In the genomic region with DNA sequence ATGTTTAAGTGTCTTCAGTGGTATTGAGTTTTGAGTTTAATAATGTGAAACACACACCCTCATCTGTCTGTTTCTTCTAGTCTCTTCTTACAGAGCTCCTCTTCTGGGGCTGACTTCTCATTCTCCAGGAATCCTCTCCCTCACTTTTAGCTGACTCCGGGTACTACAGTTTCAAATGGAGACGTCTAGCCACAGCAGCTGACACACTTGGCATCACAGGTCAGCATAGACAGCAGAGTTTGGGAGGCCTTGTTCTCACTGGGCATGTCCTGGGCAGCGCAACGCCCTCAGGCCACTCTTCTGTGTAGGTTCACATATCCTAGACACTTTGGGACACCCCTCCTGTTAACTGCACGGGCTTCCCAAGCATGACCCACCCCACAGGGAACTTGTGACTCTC, we compare ENCODE assay signal across 18 mouse cellular contexts.
"Had no signal": no experiment of that assay in that cellular context is flagged by ENCODE, and none has a peak within 500 bp of the region (broad histone marks: within the 10 kb centered on the region; RNA-seq: fewer than 3 reads in every experiment).

No protein-coding gene starts in this region.

- H3K27me3 ChIP-seq: limb, embryonic 13.5 days; liver, embryonic 12.5 days; liver, embryonic 15.5 days; lung, embryonic 15.5 days; midbrain, embryonic 13.5 days had no signal

- DNase-seq: kidney, postnatal 25 days; layer of hippocampus, adult 9-11 months; liver; lung, adult 18-20 months; lung, postnatal 10 days; thymus, adult 2 months; thymus, postnatal 14 days; thymus, postnatal 4 days had no signal

- H3K4me3 ChIP-seq: layer of hippocampus, adult 2 months; limb, embryonic 10.5 days; limb, embryonic 13.5 days; liver, embryonic 12.5 days; liver, embryonic 15.5 days; lung, embryonic 15.5 days; megakaryocyte, embryonic 14.5 days; midbrain, embryonic 10.5 days; midbrain, embryonic 13.5 days had no signal

- H3K36me3 ChIP-seq: liver, embryonic 15.5 days had no signal

- H3K4me1 ChIP-seq: liver, embryonic 12.5 days; liver, embryonic 15.5 days had no signal

- H3K27ac ChIP-seq: layer of hippocampus, adult 2 months; limb, embryonic 13.5 days; liver, embryonic 12.5 days; liver, embryonic 15.5 days; lung, embryonic 15.5 days; midbrain, embryonic 10.5 days; midbrain, embryonic 13.5 days; stomach, postnatal 0 days had no signal

- H3K9me3 ChIP-seq: limb, embryonic 10.5 days; limb, embryonic 13.5 days; liver, embryonic 15.5 days; lung, embryonic 15.5 days had no signal
